Mouse (Mus musculus): Measurements from ENCODE around the gene P2rx1.

P2rx1 gene

GRCm38 (mm10) chr11:73023099-73023498 is 24.2 kb downstream of the P2rx1 start:
- peak; percentile 77 for DNase-seq (ENCODE audit: low spot score)

- no peak for DNase-seq (ENCODE audit: low spot score)
Observed at GRCm38 (mm10) chr11:73023827-73024226, 24.9 kb downstream of the P2rx1 start.

GRCm38 (mm10) chr11:73024236-73024904 is 25.5 kb downstream of the P2rx1 start:
- DNase-seq (ENCODE audit: low spot score) = no peak

GRCm38 (mm10) chr11:73026961-73027360 is 28.1 kb downstream of the P2rx1 start:
- no peak for DNase-seq (ENCODE audit: low spot score)

GRCm38 (mm10) chr11:73030821-73031498 is 32.1 kb downstream of the P2rx1 start:
- peak; percentile 85 for DNase-seq (ENCODE audit: low spot score)

GRCm38 (mm10) chr11:73031536-73031935 is 32.6 kb downstream of the P2rx1 start:
- DNase-seq (ENCODE audit: low spot score) = no peak

- no peak for DNase-seq (ENCODE audit: low spot score)
Observed at GRCm38 (mm10) chr11:73036077-73036476, 37.2 kb downstream of the P2rx1 start.

- no peak for DNase-seq (ENCODE audit: low spot score)
Observed at GRCm38 (mm10) chr11:73036889-73037288, 38.0 kb downstream of the P2rx1 start.

- no peak for DNase-seq (ENCODE audit: low spot score)
Observed at GRCm38 (mm10) chr11:73037691-73038090, 38.8 kb downstream of the P2rx1 start.

- DNase-seq (ENCODE audit: low spot score) = no peak
Observed at GRCm38 (mm10) chr11:73039102-73039799, 40.3 kb downstream of the P2rx1 start.

- no peak for DNase-seq (ENCODE audit: low spot score)
Observed at GRCm38 (mm10) chr11:73044229-73044755, 45.4 kb downstream of the P2rx1 start.

- DNase-seq (ENCODE audit: low spot score) = no peak
Observed at GRCm38 (mm10) chr11:73044789-73045188, 45.9 kb downstream of the P2rx1 start.

- peak; percentile 89 for DNase-seq (ENCODE audit: low spot score)
Observed at GRCm38 (mm10) chr11:73047542-73047996, 48.7 kb downstream of the P2rx1 start, which contains the start of gene Ncbp3. Gene Ncbp3, plus strand, starts transcription at chr11:73047783.

- no peak for DNase-seq (ENCODE audit: low spot score)
Observed at GRCm38 (mm10) chr11:73048030-73048876, 49.4 kb downstream of the P2rx1 start.

GRCm38 (mm10) chr11:73049335-73049734 is 50.4 kb downstream of the P2rx1 start:
- DNase-seq (ENCODE audit: low spot score) = peak; percentile 59

GRCm38 (mm10) chr11:73052795-73053194 is 53.9 kb downstream of the P2rx1 start:
- DNase-seq (ENCODE audit: low spot score) = no peak

GRCm38 (mm10) chr11:73057701-73058100 is 58.8 kb downstream of the P2rx1 start:
- no peak for DNase-seq (ENCODE audit: low spot score)

GRCm38 (mm10) chr11:73059630-73060029 is 60.7 kb downstream of the P2rx1 start:
- DNase-seq (ENCODE audit: low spot score) = no peak

GRCm38 (mm10) chr11:73061413-73061812 is 62.5 kb downstream of the P2rx1 start:
- no peak for DNase-seq (ENCODE audit: low spot score)

All from left cerebral cortex, adult 11 months (tissue).